Mouse (Mus musculus) forebrain, embryonic 11.5 days (tissue): ENCODE results near the gene Kxd1. TPM values are rescaled to one million over a fixed set of nuclear protein-coding genes. Genes with fewer than 3 reads are reported as not detected.

Experiments
- ATAC-seq: fragments of 200-750 bp; cut with Nextera tagmentation; replicated peaks from 2 replicates; pipeline ENCODE4 v1.8.0; 2017; ENCODE audit warnings: moderate TSS enrichment; ENCODE audit not compliant: low FRiP score
- DNase-seq: peaks from one replicate; pipeline ENCODE4 v3.0.0-alpha.2; 2017; ENCODE audit warnings: low spot score
- H3K27ac ChIP-seq: fragments of 300-500 bp; sonication (generic); 2 replicates; pipeline ENCODE4 v1.5.1; 2014; ENCODE audit warnings: low read depth, low read length
- H3K27me3 ChIP-seq: fragments of 300-500 bp; sonication (generic); 2 replicates; pipeline ENCODE4 v1.6.1; 2014; ENCODE audit warnings: mild to moderate bottlenecking, low read length, mixed read lengths; ENCODE audit not compliant: control insufficient read depth, insufficient read depth
- H3K36me3 ChIP-seq: fragments of 300-500 bp; sonication (generic); 2 replicates; pipeline ENCODE4 v1.6.1; 2014; ENCODE audit warnings: mild to moderate bottlenecking, low read length, moderate library complexity, mixed read lengths; ENCODE audit not compliant: control insufficient read depth, insufficient read depth
- H3K4me1 ChIP-seq: fragments of 300-500 bp; sonication (generic); replicated peaks from 2 replicates; pipeline ENCODE4 v1.6.1; 2014; ENCODE audit warnings: low read length, mixed read lengths; ENCODE audit not compliant: control insufficient read depth, insufficient read depth
- H3K4me2 ChIP-seq: fragments of 300-500 bp; sonication (generic); 2 replicates; pipeline ENCODE4 v1.6.1; 2014; ENCODE audit warnings: low read depth, mild to moderate bottlenecking, low read length, moderate library complexity, mixed read lengths; ENCODE audit not compliant: severe bottlenecking
- H3K4me3 ChIP-seq: fragments of 300-500 bp; sonication (generic); 2 replicates; pipeline ENCODE4 v1.5.1; 2014; ENCODE audit warnings: low read depth, low read length
- H3K9ac ChIP-seq: fragments of 300-500 bp; sonication (generic); 2 replicates; pipeline ENCODE4 v1.6.1; 2014; ENCODE audit warnings: low read length
- H3K9me3 ChIP-seq: fragments of 300-500 bp; sonication (generic); 2 replicates; pipeline ENCODE4 v1.6.1; 2016; ENCODE audit warnings: low read length, mixed read lengths; ENCODE audit not compliant: control insufficient read depth
- WGBS: fragments of 180-500 bp; shearing (Covaris S2); extraction: QIAGEN DNeasy Blood & Tissue Kit; methylation state at CpG from one replicate; pipeline ENCODE4 v1.1.7; 2014; 5-methylcytosine and 5-hydroxymethylcytosine counted together
- polyA plus RNA-seq: library from polyadenylated mRNA; unstranded; fragments of >200 nt; fragmentation: Nextera tagmentation; extraction: Ambion mirVana; gene quantifications from 2 replicates; pipeline ENCODE4 v1.2.1, GENCODE M21; 2014

Gene Kxd1
- polyA plus RNA-seq, 1 experiment from 2014 or later = 56.0 TPM

GRCm38 (mm10) chr8:70466771-70467170, 61.0 kb downstream of the Kxd1 start:
- Histone ChIP-seq H3K27ac (no peak overlapping the region), H3K27me3 (no peaks in the 10 kb centered on the region), H3K4me2 (no peak overlapping the region), H3K36me3 (no peaks in the 10 kb centered on the region), H3K4me3 (no peak overlapping the region), H3K9me3 (no peaks in the 10 kb centered on the region), H3K9ac (no peak overlapping the region), H3K4me1 (no peaks in the 10 kb centered on the region; the same call in 1 of the 2 replicates)
- DNase-seq (no peak), ATAC-seq (no peak)
- WGBS = 77% methylated on average over 11 of the region's 11 CpGs

- 81% methylated on average over 4 of the region's 4 CpGs for WGBS
- DNase-seq (no peak), ATAC-seq (no peak)
- H3K4me1 ChIP-seq = no peaks in the 10 kb centered on the region; the same call in 1 of the 2 replicates
- no peak overlapping the region for H3K9ac ChIP-seq
- no peaks in the 10 kb centered on the region for H3K9me3 ChIP-seq
- no peak overlapping the region for H3K4me3 ChIP-seq
- H3K4me2 ChIP-seq = no peak overlapping the region
- no peak overlapping the region for H3K27ac ChIP-seq
- H3K27me3 ChIP-seq = no peaks in the 10 kb centered on the region
- H3K36me3 ChIP-seq = no peaks in the 10 kb centered on the region
Observed at GRCm38 (mm10) chr8:70466305-70466704, 61.5 kb downstream of the Kxd1 start.

DNA sequence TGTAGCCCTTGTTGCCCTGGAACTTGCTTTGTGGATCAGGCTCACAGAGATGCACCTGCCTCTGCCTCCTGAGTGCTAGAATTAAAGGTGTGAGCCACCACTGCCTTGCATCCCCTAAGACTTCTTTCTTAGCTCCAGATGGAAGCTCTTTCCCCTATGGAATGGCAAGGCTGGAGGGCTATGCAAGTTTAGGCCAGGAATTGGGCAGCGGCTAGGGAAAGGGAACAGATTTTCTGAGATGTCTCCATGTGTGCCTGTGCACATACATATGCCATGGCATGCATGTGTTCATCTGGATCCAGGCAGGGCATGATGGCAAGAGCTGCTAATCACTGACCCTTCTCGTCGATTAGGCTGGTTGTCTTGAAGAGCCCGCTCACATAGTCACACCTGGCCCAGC, 62.1 kb downstream of the Kxd1 start:
- WGBS = 95% methylated on average over 4 of the region's 4 CpGs
- H3K27ac ChIP-seq = no peak overlapping the region
- ATAC-seq (no peak), DNase-seq (no peak)
- no peak overlapping the region for H3K4me2 ChIP-seq
- no peaks in the 10 kb centered on the region for H3K27me3 ChIP-seq
- H3K4me3 ChIP-seq = no peak overlapping the region
- no peaks in the 10 kb centered on the region for H3K9me3 ChIP-seq
- no peaks in the 10 kb centered on the region for H3K36me3 ChIP-seq
- H3K9ac ChIP-seq = no peak overlapping the region
- no peaks in the 10 kb centered on the region; the same call in 1 of the 2 replicates for H3K4me1 ChIP-seq

DNA sequence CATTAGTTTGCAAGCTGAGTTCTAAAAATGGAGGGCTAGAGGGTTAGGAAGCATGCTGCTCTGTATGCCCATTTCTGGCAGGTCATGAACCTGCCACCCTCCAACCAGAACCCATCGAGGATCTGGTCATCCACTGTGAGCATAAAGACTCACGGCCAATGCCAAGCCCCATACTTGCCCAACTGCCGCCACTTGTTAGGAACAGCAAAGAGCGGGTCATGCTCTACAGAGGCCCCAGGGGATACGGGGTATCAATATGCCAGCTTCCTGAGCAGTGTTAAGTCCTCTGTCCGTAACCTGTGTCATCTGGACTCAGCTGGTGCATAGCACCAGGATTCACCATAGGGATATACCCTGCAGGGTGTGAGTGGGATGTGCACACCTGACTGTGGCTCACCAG, 63.6 kb downstream of the Kxd1 start:
- WGBS = 93% methylated on average over 6 of the region's 6 CpGs
- Histone ChIP-seq H3K9ac (no peak overlapping the region), H3K4me1 (no peaks in the 10 kb centered on the region), H3K27ac (no peak overlapping the region), H3K27me3 (no peaks in the 10 kb centered on the region), H3K4me2 (no peak overlapping the region), H3K36me3 (no peaks in the 10 kb centered on the region), H3K4me3 (no peak overlapping the region), H3K9me3 (no peaks in the 10 kb centered on the region)
- ATAC-seq (no peak), DNase-seq (no peak)

DNA sequence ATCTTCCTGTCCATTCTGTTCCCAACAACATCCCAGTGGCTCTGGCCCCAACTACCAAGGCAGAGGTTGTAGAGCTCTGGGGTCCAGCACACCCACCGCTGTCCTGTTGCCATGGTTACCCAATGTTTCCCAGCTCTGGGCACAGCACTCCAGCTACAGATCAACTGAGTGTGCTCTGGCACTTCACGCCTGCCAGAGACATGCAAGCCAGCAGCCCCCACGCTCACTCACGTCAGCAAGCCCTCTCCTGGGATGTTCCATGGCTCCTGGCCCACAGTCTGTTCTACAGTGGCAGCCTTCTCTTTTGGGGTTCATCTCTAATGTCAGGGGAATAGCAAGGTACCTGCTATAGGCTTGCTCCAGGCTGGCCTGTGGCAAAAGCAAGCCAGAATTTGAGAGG, 64.5 kb downstream of the Kxd1 start:
- no peak overlapping the region for H3K4me2 ChIP-seq
- no peak overlapping the region for H3K4me3 ChIP-seq
- no peak overlapping the region for H3K27ac ChIP-seq
- H3K27me3 ChIP-seq = no peaks in the 10 kb centered on the region
- no peaks in the 10 kb centered on the region for H3K9me3 ChIP-seq
- no peaks in the 10 kb centered on the region for H3K4me1 ChIP-seq
- ATAC-seq (no peak), DNase-seq (no peak)
- WGBS = 80% methylated on average over 4 of the region's 4 CpGs
- no peaks in the 10 kb centered on the region for H3K36me3 ChIP-seq
- H3K9ac ChIP-seq = no peak overlapping the region

DNA sequence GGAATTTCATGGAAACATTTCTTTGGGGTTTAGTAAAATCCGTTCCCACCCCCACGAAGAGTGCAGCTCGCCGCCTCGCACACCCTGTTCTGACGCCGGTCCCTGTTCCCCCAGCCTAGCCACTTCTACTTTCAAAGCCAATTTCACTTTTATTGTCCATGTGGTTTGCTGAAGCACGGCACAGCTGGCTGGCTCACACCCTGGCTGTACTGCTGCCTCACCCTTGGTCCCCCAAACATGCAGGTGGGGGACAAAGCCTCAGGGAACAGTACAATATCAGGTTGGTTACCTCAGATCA, 65.3 kb downstream of the Kxd1 start:
- Histone ChIP-seq H3K36me3 (no peaks in the 10 kb centered on the region), H3K9me3 (no peaks in the 10 kb centered on the region), H3K9ac (no peak overlapping the region), H3K4me3 (no peak overlapping the region), H3K27ac (no peak overlapping the region), H3K27me3 (no peaks in the 10 kb centered on the region), H3K4me2 (no peak overlapping the region), H3K4me1 (no peaks in the 10 kb centered on the region)
- DNase-seq (no peak), ATAC-seq (no peak)
- 97% methylated on average over 8 of the region's 8 CpGs for WGBS

GRCm38 (mm10) chr8:70461765-70462515, 65.8 kb downstream of the Kxd1 start:
- DNase-seq (no peak), ATAC-seq (no peak)
- Histone ChIP-seq H3K9ac (no peak overlapping the region), H3K27me3 (no peaks in the 10 kb centered on the region), H3K4me3 (no peak overlapping the region), H3K27ac (no peak overlapping the region), H3K9me3 (no peaks in the 10 kb centered on the region), H3K4me2 (no peak overlapping the region), H3K4me1 (no peaks in the 10 kb centered on the region), H3K36me3 (no peaks in the 10 kb centered on the region)
- 90% methylated on average over 16 of the region's 16 CpGs for WGBS

DNA sequence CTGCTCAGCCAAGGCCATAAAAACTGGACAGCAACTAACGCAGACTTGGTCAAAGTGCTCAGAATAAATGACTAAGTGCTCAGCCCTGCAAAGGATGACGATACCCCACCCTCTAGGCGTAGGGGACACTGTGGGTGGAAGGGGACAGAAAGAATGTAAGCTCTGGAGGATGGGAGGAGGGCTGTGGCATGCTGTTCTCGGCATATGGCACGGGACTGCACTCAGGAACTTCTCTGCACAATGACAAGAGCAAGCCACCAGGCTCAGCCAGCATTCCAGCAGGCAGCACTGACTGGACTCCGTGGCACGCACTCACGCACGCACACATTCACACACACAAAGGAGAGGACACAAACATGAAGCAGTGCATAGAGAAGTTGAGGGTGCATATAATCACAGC, 67.2 kb downstream of the Kxd1 start:
- H3K9ac ChIP-seq = no peak overlapping the region
- no peak overlapping the region for H3K27ac ChIP-seq
- H3K4me2 ChIP-seq = no peak overlapping the region
- DNase-seq (no peak), ATAC-seq (no peak)
- H3K27me3 ChIP-seq = no peaks in the 10 kb centered on the region
- no peaks in the 10 kb centered on the region for H3K4me1 ChIP-seq
- WGBS = 84% methylated on average over 9 of the region's 9 CpGs
- no peaks in the 10 kb centered on the region for H3K36me3 ChIP-seq
- H3K4me3 ChIP-seq = no peak overlapping the region
- H3K9me3 ChIP-seq = no peaks in the 10 kb centered on the region

DNA sequence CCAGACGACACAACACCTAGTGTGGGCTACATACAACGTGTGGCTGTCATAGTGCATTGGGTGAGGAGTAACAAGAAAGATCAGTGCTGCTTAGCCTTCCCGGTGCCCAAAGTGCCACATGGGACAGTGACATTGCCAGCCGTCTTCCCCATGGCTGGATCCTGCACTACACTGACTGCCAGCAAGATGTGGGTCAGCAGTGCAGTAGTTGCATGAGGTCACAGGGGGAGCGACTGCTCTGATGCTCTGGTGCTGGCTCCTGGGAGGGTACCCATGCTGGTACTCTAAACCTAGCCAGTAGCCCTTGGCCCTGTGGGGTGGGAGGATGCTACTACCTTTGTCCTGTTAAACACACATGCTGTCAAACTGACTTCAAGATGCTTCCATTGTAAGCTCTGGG, 67.6 kb downstream of the Kxd1 start:
- 95% methylated on average over 5 of the region's 5 CpGs for WGBS
- H3K4me1 ChIP-seq = no peaks in the 10 kb centered on the region
- ATAC-seq = no peak

More for the DNA sequence above, 67.6 kb downstream of the Kxd1 start:
- no peak overlapping the region for H3K27ac ChIP-seq
- H3K27me3 ChIP-seq = no peaks in the 10 kb centered on the region
- no peak overlapping the region for H3K9ac ChIP-seq
- no peak overlapping the region for H3K4me2 ChIP-seq
- DNase-seq = no peak
- H3K4me3 ChIP-seq = no peak overlapping the region
- no peaks in the 10 kb centered on the region for H3K36me3 ChIP-seq
- no peaks in the 10 kb centered on the region for H3K9me3 ChIP-seq
